Mouse (Mus musculus): ENCODE results near the gene Exosc6.
"Not testable (repeated sequence)": the region's sequence is repeated elsewhere in the genome, so short reads cannot be mapped to it uniquely, and the experiment has no call there.

The Exosc6 gene

GRCm38 (mm10) chr8:111056158-111056663 lies at the start of gene Exosc6:
Gene Exosc6, plus strand, starts transcription at chr8:111056339.
- peak; percentile 91 for DNase-seq

GRCm38 (mm10) chr8:111010230-111010991 lies 45.7 kb upstream of the Exosc6 start:
- DNase-seq = not testable (repeated sequence)

- DNase-seq = not testable (repeated sequence)
These were observed 29.5 kb upstream of the Exosc6 start for GRCm38 (mm10) chr8:111026609-111027008.

- peak; percentile 90 for DNase-seq
These were observed 28.7 kb upstream of the Exosc6 start for GRCm38 (mm10) chr8:111027391-111027937.

GRCm38 (mm10) chr8:111029589-111029988 lies 26.6 kb upstream of the Exosc6 start:
- DNase-seq = no peak

- DNase-seq = no peak
These were observed 26.1 kb upstream of the Exosc6 start for GRCm38 (mm10) chr8:111030045-111030444.

GRCm38 (mm10) chr8:111031572-111031971 lies 24.6 kb upstream of the Exosc6 start, which contains the start of gene Ddx19b:
Gene Ddx19b, minus strand, starts transcription at chr8:111031751.
- no peak for DNase-seq

- no peak for DNase-seq
These were observed 23.2 kb upstream of the Exosc6 start, which contains the start of gene Aars for GRCm38 (mm10) chr8:111032916-111033315. Gene Aars, plus strand, starts transcription at chr8:111033144.

GRCm38 (mm10) chr8:111033482-111034215 lies 22.5 kb upstream of the Exosc6 start:
- DNase-seq = peak; percentile 97

- no peak for DNase-seq
These were observed 21.9 kb upstream of the Exosc6 start for GRCm38 (mm10) chr8:111034276-111034675.

- DNase-seq = no peak
These were observed 19.5 kb upstream of the Exosc6 start for GRCm38 (mm10) chr8:111036591-111036990.

GRCm38 (mm10) chr8:111042546-111042945 lies 13.6 kb upstream of the Exosc6 start:
- DNase-seq = no peak

- DNase-seq = no peak
These were observed 12.0 kb upstream of the Exosc6 start for GRCm38 (mm10) chr8:111044003-111044734.

- DNase-seq = no peak
These were observed 7.4 kb upstream of the Exosc6 start for GRCm38 (mm10) chr8:111048694-111049093.

GRCm38 (mm10) chr8:111049106-111049505 lies 7.0 kb upstream of the Exosc6 start:
- DNase-seq = no peak

- no peak for DNase-seq
These were observed 2.2 kb upstream of the Exosc6 start for GRCm38 (mm10) chr8:111053827-111054518.

- no peak for DNase-seq
These were observed 1.0 kb upstream of the Exosc6 start for GRCm38 (mm10) chr8:111055031-111055634.

GRCm38 (mm10) chr8:111055661-111056060 lies 478 bp upstream of the Exosc6 start:
- no peak for DNase-seq

- DNase-seq = peak; percentile 53
These were observed 653 bp downstream of the Exosc6 start for GRCm38 (mm10) chr8:111056691-111057293.

GRCm38 (mm10) chr8:111058946-111059572 lies 2.9 kb downstream of the Exosc6 start:
- DNase-seq = no peak

GRCm38 (mm10) chr8:111061688-111062071 lies 5.5 kb downstream of the Exosc6 start:
- DNase-seq = no peak

Data from right cerebral cortex, postnatal 14 days (tissue).